Comparison of ENCODE assay signal across 8 mouse cellular contexts in genomic region chr10:81134966-81135681, GRCm38 (mm10). TPM values are rescaled to one million over a fixed set of nuclear protein-coding genes. Genes with fewer than 3 reads are reported as not detected.
DNase-seq lines count a peak whose midpoint lies in the region; ATAC-seq lines count a peak whose summit lies in the region.

Zbtb7a (plus strand) TSS chr10:81135220.

- WGBS in limb, embryonic 11.5 days = 3% methylated on average over 41 of the region's 41 CpGs
- 3% methylated on average over 40 of the region's 41 CpGs for WGBS in midbrain, embryonic 13.5 days
- 3% methylated on average over 41 of the region's 41 CpGs for WGBS in stomach, embryonic 16.5 days

- H3K36me3 ChIP-seq in limb, embryonic 11.5 days (ENCODE audit: control insufficient read depth, insufficient read depth, low read length) = no peaks in the 10 kb centered on the region
- no peaks in the 10 kb centered on the region for H3K36me3 ChIP-seq in midbrain, embryonic 13.5 days
- H3K36me3 ChIP-seq in stomach, embryonic 16.5 days (ENCODE audit: control insufficient read depth, insufficient read depth, low read length) = no peaks in the 10 kb centered on the region

- H3K9me3 ChIP-seq in limb, embryonic 11.5 days (ENCODE audit: control insufficient read depth, low read length) = no peaks in the 10 kb centered on the region
- H3K9me3 ChIP-seq in midbrain, embryonic 13.5 days = no peaks in the 10 kb centered on the region
- no peaks in the 10 kb centered on the region for H3K9me3 ChIP-seq in stomach, embryonic 16.5 days (replicated peaks; ENCODE audit: control insufficient read depth, low read length)

- H3K9ac ChIP-seq in limb, embryonic 11.5 days (ENCODE audit: low read length) = peak within 1 kb of the TSS; percentile 94
- H3K9ac ChIP-seq in midbrain, embryonic 13.5 days (replicated peaks) = peak within 1 kb of the TSS; percentile 86
- peak within 1 kb of the TSS; percentile 99 for H3K9ac ChIP-seq in stomach, embryonic 16.5 days (ENCODE audit: low read length)

- peak within 1 kb of the TSS; percentile 99 for H3K4me2 ChIP-seq in limb, embryonic 11.5 days (ENCODE audit: low read depth, severe bottlenecking)
- peak within 1 kb of the TSS; percentile 92 for H3K4me2 ChIP-seq in midbrain, embryonic 13.5 days (replicated peaks)
- H3K4me2 ChIP-seq in stomach, embryonic 16.5 days (ENCODE audit: low read depth, low read length) = peak within 1 kb of the TSS; percentile 98

- peak within 1 kb of the TSS; percentile 94 for H3K27ac ChIP-seq in limb, embryonic 11.5 days (replicated peaks; ENCODE audit: low read depth, low read length)
- peak within 1 kb of the TSS; percentile 97 for H3K27ac ChIP-seq in midbrain, embryonic 13.5 days
- peak within 1 kb of the TSS; percentile 100 for H3K27ac ChIP-seq in stomach, embryonic 16.5 days (ENCODE audit: low read length)

- peaks cover 19% of the 10 kb centered on the region for H3K27me3 ChIP-seq in limb, embryonic 11.5 days (ENCODE audit: control insufficient read depth, insufficient read depth, low read length)
- peaks cover 42% of the 10 kb centered on the region for H3K27me3 ChIP-seq in midbrain, embryonic 13.5 days
- H3K27me3 ChIP-seq in stomach, embryonic 16.5 days (ENCODE audit: control insufficient read depth, insufficient read depth, low read length) = no peaks in the 10 kb centered on the region; the same call in 1 of the 2 replicates

- peaks cover 14% of the 10 kb centered on the region for H3K4me1 ChIP-seq in limb, embryonic 11.5 days (ENCODE audit: control insufficient read depth, insufficient read depth, low read length)
- peaks cover 33% of the 10 kb centered on the region for H3K4me1 ChIP-seq in midbrain, embryonic 13.5 days (replicated peaks)
- peaks cover 37% of the 10 kb centered on the region for H3K4me1 ChIP-seq in stomach, embryonic 16.5 days (ENCODE audit: control insufficient read depth, insufficient read depth, low read length)

- peak in 1 of 2 experiments; percentile 42 for DNase-seq in layer of hippocampus, adult 8-10 months (ENCODE audit: low spot score in 2 of 2)
- no peak for DNase-seq in layer of hippocampus, adult 9-11 months
- DNase-seq in cerebellum, postnatal 14 days = peak; percentile 62 to 65
- DNase-seq in gastrocnemius, postnatal 25 days = no peak
- peak; percentile 61 for DNase-seq in induced T-regulatory cell, adult 2 months (ENCODE audit: low read depth)
- peak; percentile 70 for DNase-seq in limb, embryonic 11.5 days (ENCODE audit: low spot score)

- ATAC-seq in limb, embryonic 11.5 days (ENCODE audit: insufficient number of reproducible peaks, low FRiP score, low TSS enrichment, low read depth) = no peak
- ATAC-seq in midbrain, embryonic 13.5 days = no peak
- ATAC-seq in stomach, embryonic 16.5 days (ENCODE audit: insufficient read depth, low FRiP score) = no peak

- peak within 1 kb of the TSS; percentile 82 for H3K4me3 ChIP-seq in limb, embryonic 11.5 days (ENCODE audit: low read depth, low read length)
- peak within 1 kb of the TSS; percentile 67 for H3K4me3 ChIP-seq in midbrain, embryonic 13.5 days (replicated peaks)
- H3K4me3 ChIP-seq in stomach, embryonic 16.5 days (replicated peaks; ENCODE audit: low read length) = peak within 1 kb of the TSS; percentile 96

RNA-seq across cellular contexts. Expression of gene Zbtb7a, which starts in this region (rescaled TPM):
- total RNA-seq in layer of hippocampus, adult 8-10 months (2022) = 100 to 1,000 TPM in 3 of 4 experiments, 10 to 100 TPM in 1; 94.8 to 118 (median 103) TPM
- total RNA-seq in gastrocnemius, postnatal 25 days (2021) = 10 to 100 TPM; 21.4 to 22.3 TPM
- polyA plus RNA-seq in limb, embryonic 11.5 days (2014; fragmentation: Nextera tagmentation; extraction: Ambion mirVana) = 6.7 and 8.4 TPM in 2 replicates
- polyA plus RNA-seq in midbrain, embryonic 13.5 days (2015; fragmentation: Nextera tagmentation; extraction: Ambion mirVana) = 13.2 and 15.2 TPM in 2 replicates
- 36.6 and 47.4 TPM in 2 replicates for polyA plus RNA-seq in stomach, embryonic 16.5 days (2015; fragmentation: Nextera tagmentation; extraction: Ambion mirVana)

Comparison
In these comparisons a context has a peak if more than half of its experiments do, and no peak if none do; other contexts are left out.
1. RNA of gene Zbtb7a (total RNA-seq): 94.8 to 118 TPM in layer of hippocampus, adult 8-10 months; 21.4 to 22.3 TPM in gastrocnemius, postnatal 25 days; every median in the first group is over 4 times any median in the second.
2. DNase-seq: peak in cerebellum, postnatal 14 days (2 of 2), induced T-regulatory cell, adult 2 months (single experiment) and limb, embryonic 11.5 days (single experiment); none in layer of hippocampus, adult 9-11 months (single experiment) and gastrocnemius, postnatal 25 days (single experiment).
3. Peak in every context shown above with its lines, with median percentiles within 50 percentile points of each other: H3K27ac ChIP-seq, H3K4me2 ChIP-seq, H3K4me3 ChIP-seq and H3K9ac ChIP-seq.